Mouse (Mus musculus) heart, embryonic 11.5 days (tissue): Measurements from ENCODE around the gene Sox30. TPM values are rescaled to one million over a fixed set of nuclear protein-coding genes. Genes with fewer than 3 reads are reported as not detected.

Experiments
- ATAC-seq: fragments of 200-750 bp; cut with Nextera tagmentation; replicated peaks from 2 replicates; pipeline ENCODE4 v1.8.0; 2017; ENCODE audit warnings: moderate library complexity; ENCODE audit not compliant: insufficient number of reproducible peaks, low FRiP score, low TSS enrichment
- H3K27ac ChIP-seq: fragments of 300-500 bp; sonication (generic); 2 replicates; pipeline ENCODE4 v1.5.1; 2014; ENCODE audit warnings: mild to moderate bottlenecking, low read depth, low read length
- H3K27me3 ChIP-seq: fragments of 300-500 bp; sonication (generic); 2 replicates; pipeline ENCODE4 v1.6.1; 2014; ENCODE audit warnings: mild to moderate bottlenecking, low read length, mixed read lengths; ENCODE audit not compliant: control insufficient read depth, insufficient read depth
- H3K36me3 ChIP-seq: fragments of 300-500 bp; sonication (generic); 2 replicates; pipeline ENCODE4 v1.6.1; 2014; ENCODE audit warnings: mild to moderate bottlenecking, low read length, moderate library complexity, mixed read lengths; ENCODE audit not compliant: control insufficient read depth, insufficient read depth
- H3K4me1 ChIP-seq: fragments of 300-500 bp; sonication (generic); 2 replicates; pipeline ENCODE4 v1.6.1; 2014; ENCODE audit warnings: low read length; ENCODE audit not compliant: control insufficient read depth, insufficient read depth
- H3K4me2 ChIP-seq: fragments of 300-500 bp; sonication (generic); 2 replicates; pipeline ENCODE4 v1.6.1; 2014; ENCODE audit warnings: mild to moderate bottlenecking, moderate library complexity
- H3K4me3 ChIP-seq: fragments of 300-500 bp; sonication (generic); 2 replicates; pipeline ENCODE4 v1.5.1; 2014; ENCODE audit warnings: low read depth, low read length
- H3K9ac ChIP-seq: fragments of 300-500 bp; sonication (generic); 2 replicates; pipeline ENCODE4 v1.6.1; 2014; ENCODE audit warnings: mild to moderate bottlenecking, low read depth, low read length, moderate library complexity
- H3K9me3 ChIP-seq: fragments of 300-500 bp; sonication (generic); replicated peaks from 2 replicates; pipeline ENCODE4 v1.6.1; 2016; ENCODE audit warnings: low read length; ENCODE audit not compliant: control insufficient read depth
- WGBS: fragments of 180-500 bp; shearing (Covaris S2); extraction: QIAGEN DNeasy Blood & Tissue Kit; methylation state at CpG from one replicate; pipeline ENCODE4 v1.1.7; 2014; ENCODE audit not compliant: insufficient replicate concordance; 5-methylcytosine and 5-hydroxymethylcytosine counted together
- polyA plus RNA-seq: library from polyadenylated mRNA; unstranded; fragments of >200 nt; fragmentation: Nextera tagmentation; extraction: Ambion mirVana; gene quantifications from 2 replicates; pipeline ENCODE4 v1.2.1, GENCODE M21; 2014

The Sox30 gene
- polyA plus RNA-seq, 1 experiment from 2014 or later: 0.40 TPM

DNA sequence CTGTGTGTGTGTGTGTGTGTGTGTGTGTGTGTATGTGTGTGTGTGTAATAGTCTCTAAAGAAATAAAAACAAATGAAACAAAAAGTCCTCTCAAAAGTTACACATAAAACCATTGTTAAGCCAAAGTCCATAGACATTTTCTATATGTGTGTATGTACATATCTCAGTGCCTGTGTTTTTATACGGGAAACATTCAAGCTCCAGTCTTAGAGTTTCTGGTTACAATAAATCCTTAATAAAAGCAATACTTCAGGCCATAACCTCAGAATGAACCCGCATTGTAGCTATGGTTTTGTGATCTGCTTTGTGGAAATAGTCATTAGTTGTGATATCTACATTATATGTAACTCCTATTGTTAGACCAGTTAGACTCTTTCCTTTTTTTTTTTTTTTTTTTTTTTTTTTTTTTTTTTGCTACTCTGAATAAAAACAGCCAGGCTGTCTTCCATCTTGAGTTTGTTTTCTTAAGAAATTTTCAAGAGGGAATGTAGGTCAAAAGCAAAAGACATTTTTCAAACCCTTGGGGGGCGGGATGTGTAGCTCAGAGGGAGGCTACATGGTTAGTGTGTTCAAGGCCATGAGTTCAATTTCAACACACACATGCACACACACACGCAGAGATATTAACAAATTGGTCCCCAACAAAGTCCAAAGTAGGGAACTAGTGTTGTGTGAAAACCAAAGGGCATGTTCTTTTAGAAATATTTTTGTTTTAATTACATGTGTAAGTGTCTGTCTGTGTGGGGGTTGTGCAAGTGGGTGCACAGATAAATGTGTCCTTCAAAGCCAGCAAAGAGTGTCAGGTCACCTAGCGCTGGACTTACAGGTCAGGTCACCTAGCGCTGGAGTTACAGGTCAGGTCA is 48.1 kb downstream of the Sox30 start:
- H3K27me3 ChIP-seq: no peaks in the 10 kb centered on the region
- 83% methylated on average over 6 of the region's 6 CpGs for WGBS
- no peak for ATAC-seq
- no peaks in the 10 kb centered on the region for H3K9me3 ChIP-seq
- no peak overlapping the region for H3K4me2 ChIP-seq
- H3K36me3 ChIP-seq: no peaks in the 10 kb centered on the region
- no peak overlapping the region for H3K4me3 ChIP-seq
- H3K9ac ChIP-seq: no peak overlapping the region
- H3K27ac ChIP-seq: no peak overlapping the region
- H3K4me1 ChIP-seq: peaks cover 12% of the 10 kb centered on the region

DNA sequence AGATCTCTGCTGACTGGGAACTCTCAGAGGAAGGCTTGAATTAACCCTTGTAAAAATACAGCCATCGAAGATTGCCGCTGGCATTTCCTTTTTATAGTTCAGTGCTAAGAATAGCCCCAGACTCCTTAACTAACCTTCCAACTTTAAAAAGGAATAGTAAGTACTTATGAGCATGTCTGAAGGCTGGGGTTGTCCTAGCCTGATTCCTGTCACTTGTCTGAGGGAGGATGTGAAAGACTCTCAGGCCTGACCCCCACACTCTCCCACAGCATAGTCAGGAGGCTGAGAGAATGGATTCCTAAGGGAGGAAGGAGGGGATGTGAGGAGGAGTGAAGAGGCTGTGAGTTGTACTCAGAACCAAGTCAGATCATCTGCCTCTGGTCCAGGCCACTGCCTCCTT is 49.4 kb downstream of the Sox30 start:
- H3K4me2 ChIP-seq: peak overlapping the region; percentile 24
- H3K9me3 ChIP-seq: no peaks in the 10 kb centered on the region
- no peak overlapping the region for H3K4me3 ChIP-seq
- no peaks in the 10 kb centered on the region for H3K27me3 ChIP-seq
- ATAC-seq: no peak
- WGBS: 36% methylated on average over 2 of the region's 2 CpGs
- H3K4me1 ChIP-seq: peaks cover 12% of the 10 kb centered on the region
- peak overlapping the region; percentile 5; the same call in 1 of the 2 replicates for H3K27ac ChIP-seq
- H3K36me3 ChIP-seq: no peaks in the 10 kb centered on the region
- no peak overlapping the region for H3K9ac ChIP-seq

DNA sequence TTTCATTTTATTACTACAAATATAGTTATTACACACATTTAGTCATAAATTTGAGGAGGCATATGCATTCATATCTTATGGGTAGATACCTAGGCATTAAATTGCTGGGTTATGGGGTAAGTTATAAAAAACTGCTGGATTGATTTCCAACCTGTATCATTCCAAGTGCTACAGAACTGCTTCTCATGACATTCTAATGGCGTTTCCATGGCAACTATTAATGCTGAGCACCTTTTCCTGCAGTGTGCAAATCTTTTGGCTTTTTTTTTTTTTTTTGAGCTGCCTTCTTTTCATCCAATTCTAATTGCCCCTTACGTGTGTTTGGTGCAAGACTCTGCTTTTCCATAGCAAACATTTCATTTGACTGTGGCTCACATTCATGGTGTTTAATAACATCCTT is 49.9 kb downstream of the Sox30 start:
- WGBS: 82% methylated on average over 2 of the region's 2 CpGs
- Histone ChIP-seq H3K4me2 (no peak overlapping the region), H3K9ac (no peak overlapping the region), H3K36me3 (no peaks in the 10 kb centered on the region), H3K4me3 (no peak overlapping the region), H3K27ac (no peak overlapping the region), H3K27me3 (no peaks in the 10 kb centered on the region), H3K4me1 (peaks cover 12% of the 10 kb centered on the region), H3K9me3 (no peaks in the 10 kb centered on the region)
- no peak for ATAC-seq

- H3K27ac ChIP-seq: no peak overlapping the region
- no peaks in the 10 kb centered on the region for H3K36me3 ChIP-seq
- H3K4me2 ChIP-seq: no peak overlapping the region
- H3K4me3 ChIP-seq: no peak overlapping the region
- peaks cover 12% of the 10 kb centered on the region for H3K4me1 ChIP-seq
- H3K9ac ChIP-seq: no peak overlapping the region
- H3K9me3 ChIP-seq: no peaks in the 10 kb centered on the region; the same call in 1 of the 2 replicates
- ATAC-seq: no peak
- WGBS: 46% methylated on average over 3 of the region's 3 CpGs
- no peaks in the 10 kb centered on the region for H3K27me3 ChIP-seq
These were observed 51.4 kb downstream of the Sox30 start for GRCm38 (mm10) chr11:46031470-46031869.

- Histone ChIP-seq H3K4me2 (no peak overlapping the region), H3K4me3 (no peak overlapping the region), H3K4me1 (peaks cover 12% of the 10 kb centered on the region), H3K9me3 (no peaks in the 10 kb centered on the region; the same call in 1 of the 2 replicates), H3K9ac (no peak overlapping the region), H3K27ac (no peak overlapping the region), H3K36me3 (no peaks in the 10 kb centered on the region), H3K27me3 (no peaks in the 10 kb centered on the region)
- 78% methylated on average over 7 of the region's 7 CpGs for WGBS
- ATAC-seq: no peak
These were observed 52.8 kb downstream of the Sox30 start for GRCm38 (mm10) chr11:46032956-46033355.

DNA sequence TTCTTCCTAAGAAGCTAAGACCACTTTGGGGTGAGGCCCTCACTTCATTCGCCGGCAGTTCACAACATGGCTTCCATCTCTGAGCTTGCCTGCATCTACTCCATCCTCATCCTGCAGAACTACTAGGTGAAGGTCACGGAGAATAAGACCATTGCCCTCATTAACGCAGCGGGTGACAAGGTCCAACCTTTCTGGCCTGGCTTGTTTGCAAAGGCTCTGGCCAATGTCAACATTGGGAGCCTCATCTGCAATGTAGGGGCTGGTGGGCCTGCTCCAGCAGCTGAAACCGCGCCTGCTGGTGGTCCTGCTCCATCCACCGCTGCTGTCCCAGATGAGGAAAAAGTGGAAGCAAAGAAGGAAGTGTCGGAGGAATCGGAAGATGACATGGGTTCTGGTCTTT is 56.3 kb downstream of the Sox30 start:
- Histone ChIP-seq H3K9ac (no peak overlapping the region), H3K9me3 (no peaks in the 10 kb centered on the region; the same call in 1 of the 2 replicates), H3K4me3 (no peak overlapping the region), H3K36me3 (no peaks in the 10 kb centered on the region), H3K4me2 (no peak overlapping the region), H3K27me3 (no peaks in the 10 kb centered on the region), H3K4me1 (no peaks in the 10 kb centered on the region), H3K27ac (no peak overlapping the region)
- WGBS: 92% methylated on average over 10 of the region's 10 CpGs
- no peak for ATAC-seq

- Histone ChIP-seq H3K9me3 (no peaks in the 10 kb centered on the region; the same call in 1 of the 2 replicates), H3K36me3 (no peaks in the 10 kb centered on the region), H3K4me1 (no peaks in the 10 kb centered on the region), H3K4me3 (no peak overlapping the region), H3K4me2 (no peak overlapping the region; the same call in 1 of the 2 replicates), H3K27ac (no peak overlapping the region), H3K9ac (no peak overlapping the region), H3K27me3 (no peaks in the 10 kb centered on the region)
- WGBS: 66% methylated on average over 15 of the region's 15 CpGs
- ATAC-seq: no peak
These were observed 58.8 kb downstream of the Sox30 start for GRCm38 (mm10) chr11:46038901-46039300.

DNA sequence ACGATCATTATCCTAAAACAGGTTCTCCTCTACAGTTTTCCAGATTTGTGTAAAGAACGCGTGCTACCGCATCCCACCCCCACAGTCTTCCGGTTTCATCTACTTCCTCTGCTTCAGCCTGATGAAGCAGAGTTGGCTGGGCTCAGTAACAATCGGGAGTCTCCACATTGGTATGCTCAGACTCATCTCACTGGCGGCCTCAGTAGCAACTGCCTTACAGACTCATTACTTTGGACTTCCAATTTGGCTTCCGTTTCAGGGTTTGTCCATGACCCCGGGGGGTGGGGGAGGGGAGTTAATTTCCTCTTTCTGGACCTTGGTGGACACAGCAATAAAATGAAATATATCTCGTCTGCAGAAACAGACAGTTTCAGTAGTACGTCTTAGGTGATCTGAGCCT is 59.2 kb downstream of the Sox30 start:
- Histone ChIP-seq H3K9ac (no peak overlapping the region), H3K27me3 (no peaks in the 10 kb centered on the region), H3K27ac (no peak overlapping the region; the same call in 1 of the 2 replicates), H3K4me3 (no peak overlapping the region), H3K4me2 (no peak overlapping the region; the same call in 1 of the 2 replicates), H3K9me3 (no peaks in the 10 kb centered on the region; the same call in 1 of the 2 replicates), H3K36me3 (no peaks in the 10 kb centered on the region), H3K4me1 (no peaks in the 10 kb centered on the region)
- 60% methylated on average over 11 of the region's 11 CpGs for WGBS
- ATAC-seq: no peak
